Mouse (Mus musculus): Measurements from ENCODE around the gene Gm17018. TPM values are rescaled to one million over a fixed set of nuclear protein-coding genes. Genes with fewer than 3 reads are reported as not detected.

Gene Gm17018
- polyA plus RNA-seq, 1 experiment from 2014 or later = 63.4 TPM

DNA sequence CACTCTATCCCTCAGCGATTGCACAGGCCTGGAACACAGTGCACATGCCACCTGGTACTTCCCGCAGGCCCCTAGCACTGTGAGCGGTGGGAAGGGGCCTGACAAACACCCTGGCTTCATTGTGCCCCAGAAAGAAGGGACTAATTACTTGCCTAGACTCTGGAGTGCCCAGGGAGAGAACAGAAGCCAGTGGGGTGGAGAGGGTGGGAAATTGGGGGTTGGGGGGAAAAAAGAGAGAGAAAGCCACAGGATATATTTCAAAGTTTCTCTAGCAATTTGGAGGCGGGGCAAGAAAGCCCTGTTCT is 55.8 kb downstream of the Gm17018 start:
- WGBS = 28% methylated on average over 4 of the region's 4 CpGs
- Histone ChIP-seq H3K9me3 (ENCODE audit: control insufficient read depth, low read length) (no peaks in the 10 kb centered on the region), H3K27ac (ENCODE audit: low read depth, low read length) (no peak overlapping the region), H3K4me2 (replicated peaks; ENCODE audit: low read depth, low read length) (no peak overlapping the region), H3K36me3 (ENCODE audit: control insufficient read depth, insufficient read depth, low read length) (no peaks in the 10 kb centered on the region), H3K27me3 (ENCODE audit: control insufficient read depth, insufficient read depth, low read length) (peaks cover 2% of the 10 kb centered on the region; the same call in 1 of the 2 replicates), H3K4me3 (ENCODE audit: low read depth, low read length) (no peak overlapping the region), H3K4me1 (replicated peaks; ENCODE audit: control insufficient read depth, insufficient read depth, low read length) (peaks cover 13% of the 10 kb centered on the region), H3K9ac (ENCODE audit: low read depth, low read length) (no peak overlapping the region; the same call in 1 of the 2 replicates)
- no peak for ATAC-seq (ENCODE audit: low FRiP score)
- no peak for DNase-seq (ENCODE audit: low spot score)

DNA sequence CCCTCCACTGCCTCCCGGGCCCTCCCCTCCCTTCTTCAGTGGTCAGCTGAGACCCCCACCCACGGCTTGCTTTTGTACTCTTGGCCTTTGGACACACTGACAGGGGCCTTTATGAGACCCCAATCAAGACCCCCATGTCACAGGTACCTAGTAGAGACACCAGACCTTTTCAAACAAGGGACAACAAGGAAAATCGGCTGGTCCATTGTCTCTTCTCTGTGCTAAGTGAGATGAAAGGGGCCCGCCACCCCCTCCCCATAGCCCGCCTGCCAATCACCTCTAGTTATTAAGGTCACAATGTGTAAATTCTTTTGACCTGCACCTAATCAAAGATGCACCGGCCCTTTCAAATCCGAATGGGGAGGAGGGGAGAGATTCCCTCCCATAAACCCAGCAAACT is 56.3 kb downstream of the Gm17018 start:
- no peaks in the 10 kb centered on the region for H3K36me3 ChIP-seq (ENCODE audit: control insufficient read depth, insufficient read depth, low read length)
- H3K4me1 ChIP-seq (replicated peaks; ENCODE audit: control insufficient read depth, insufficient read depth, low read length) = peaks cover 13% of the 10 kb centered on the region
- 21% methylated on average over 7 of the region's 7 CpGs for whole genome bisulfite sequencing
- no peaks in the 10 kb centered on the region for H3K9me3 ChIP-seq (ENCODE audit: control insufficient read depth, low read length)
- ATAC-seq (ENCODE audit: low FRiP score) (no peak), DNase-seq (ENCODE audit: low spot score) (peak; percentile 12)
- H3K27me3 ChIP-seq (ENCODE audit: control insufficient read depth, insufficient read depth, low read length) = peaks cover 2% of the 10 kb centered on the region; the same call in 1 of the 2 replicates
- H3K27ac ChIP-seq (ENCODE audit: low read depth, low read length) = no peak overlapping the region
- H3K4me3 ChIP-seq (ENCODE audit: low read depth, low read length) = no peak overlapping the region
- no peak overlapping the region for H3K9ac ChIP-seq (ENCODE audit: low read depth, low read length)
- H3K4me2 ChIP-seq (replicated peaks; ENCODE audit: low read depth, low read length) = no peak overlapping the region

DNA sequence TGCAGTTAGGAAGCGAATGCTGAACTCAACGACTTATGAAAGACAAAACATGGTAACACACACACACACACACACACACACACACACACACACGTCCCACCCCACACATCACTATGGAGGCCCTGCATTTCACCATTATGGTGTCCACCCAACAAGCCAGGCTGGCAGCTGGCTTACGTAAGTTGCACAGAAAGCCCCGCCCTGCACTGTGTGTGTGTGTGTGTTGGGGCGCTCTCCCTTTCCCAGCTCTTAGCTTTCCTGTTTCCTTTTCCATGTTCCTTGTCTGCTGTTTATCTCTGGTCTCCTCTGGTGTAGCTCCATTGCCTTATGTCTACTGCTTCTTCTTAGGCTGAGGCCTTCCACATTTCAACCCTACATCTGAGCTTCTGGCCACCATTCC is 57.8 kb downstream of the Gm17018 start:
- Histone ChIP-seq H3K4me2 (replicated peaks; ENCODE audit: low read depth, low read length) (no peak overlapping the region), H3K4me1 (replicated peaks; ENCODE audit: control insufficient read depth, insufficient read depth, low read length) (peaks cover 13% of the 10 kb centered on the region), H3K27ac (ENCODE audit: low read depth, low read length) (no peak overlapping the region), H3K9ac (ENCODE audit: low read depth, low read length) (no peak overlapping the region), H3K4me3 (ENCODE audit: low read depth, low read length) (no peak overlapping the region), H3K9me3 (ENCODE audit: control insufficient read depth, low read length) (no peaks in the 10 kb centered on the region), H3K36me3 (ENCODE audit: control insufficient read depth, insufficient read depth, low read length) (no peaks in the 10 kb centered on the region), H3K27me3 (ENCODE audit: control insufficient read depth, insufficient read depth, low read length) (peaks cover 2% of the 10 kb centered on the region)
- WGBS = 93% methylated on average over 6 of the region's 6 CpGs
- ATAC-seq (ENCODE audit: low FRiP score) (no peak), DNase-seq (ENCODE audit: low spot score) (no peak)

DNA sequence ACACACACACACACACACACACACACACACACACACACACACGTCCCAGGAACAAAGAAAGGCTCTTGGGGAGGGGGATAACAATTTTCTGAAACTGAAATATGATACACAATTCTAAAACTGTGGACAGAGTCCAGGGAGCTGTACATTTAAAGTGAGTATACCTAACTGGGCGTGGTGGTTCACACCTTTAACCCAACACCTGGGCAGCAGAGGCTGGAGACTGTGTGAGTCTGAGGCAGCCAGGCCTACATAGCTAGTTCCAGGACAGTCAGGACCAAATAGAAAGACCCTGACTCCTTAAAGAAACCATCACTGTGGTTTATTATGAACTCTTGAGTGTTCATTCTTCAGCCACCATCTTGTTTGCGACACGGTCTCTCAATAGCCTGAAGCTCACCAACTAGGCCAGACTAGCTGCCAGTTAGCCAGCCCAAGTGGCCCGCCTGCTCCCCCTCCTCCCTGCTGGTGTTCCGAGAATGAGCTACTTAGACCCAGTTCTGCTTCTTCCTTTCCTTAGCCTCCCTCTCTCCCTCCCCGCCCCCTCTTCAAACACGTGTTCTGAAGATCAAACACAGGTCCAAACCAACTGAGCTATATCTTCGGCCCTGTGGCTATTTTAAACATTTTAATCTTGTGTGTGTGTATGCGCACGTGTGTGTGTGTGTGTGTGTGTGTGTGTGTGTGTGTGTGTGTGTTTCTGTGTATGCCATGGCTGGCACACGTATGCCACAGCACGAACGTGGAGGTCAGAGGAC is 59.5 kb downstream of the Gm17018 start:
- peaks cover 2% of the 10 kb centered on the region for H3K27me3 ChIP-seq (ENCODE audit: control insufficient read depth, insufficient read depth, low read length)
- 84% methylated on average over 14 of the region's 14 CpGs for WGBS
- no peak overlapping the region for H3K4me2 ChIP-seq (replicated peaks; ENCODE audit: low read depth, low read length)
- no peaks in the 10 kb centered on the region for H3K36me3 ChIP-seq (ENCODE audit: control insufficient read depth, insufficient read depth, low read length)
- peaks cover 13% of the 10 kb centered on the region for H3K4me1 ChIP-seq (replicated peaks; ENCODE audit: control insufficient read depth, insufficient read depth, low read length)
- H3K27ac ChIP-seq (ENCODE audit: low read depth, low read length) = no peak overlapping the region
- DNase-seq (ENCODE audit: low spot score) (no peak), ATAC-seq (ENCODE audit: low FRiP score) (no peak)
- no peak overlapping the region for H3K4me3 ChIP-seq (ENCODE audit: low read depth, low read length)
- no peak overlapping the region for H3K9ac ChIP-seq (ENCODE audit: low read depth, low read length)
- H3K9me3 ChIP-seq (ENCODE audit: control insufficient read depth, low read length) = no peaks in the 10 kb centered on the region

DNA sequence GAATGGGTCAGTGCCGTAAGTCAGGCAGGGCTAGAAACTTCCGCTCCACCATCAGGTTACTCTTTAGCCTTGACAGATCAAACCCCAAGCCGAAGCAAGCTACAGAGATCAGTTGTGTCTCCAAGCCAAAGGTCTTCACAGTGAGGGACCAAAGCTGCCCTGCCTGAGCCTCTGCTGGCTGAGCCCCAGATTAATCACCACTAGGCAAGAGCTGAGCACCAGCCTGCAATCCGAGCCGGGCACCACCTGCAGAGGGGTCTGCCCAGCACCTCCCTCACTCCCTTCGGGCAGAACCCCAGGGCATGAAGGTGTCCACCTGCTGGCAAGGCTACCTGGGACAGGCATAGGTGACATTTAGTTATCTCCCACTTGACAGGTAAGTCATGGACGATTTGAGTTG is 60.6 kb downstream of the Gm17018 start:
- H3K4me3 ChIP-seq (ENCODE audit: low read depth, low read length) = no peak overlapping the region
- peaks cover 4% of the 10 kb centered on the region for H3K4me1 ChIP-seq (replicated peaks; ENCODE audit: control insufficient read depth, insufficient read depth, low read length)
- no peak overlapping the region for H3K27ac ChIP-seq (ENCODE audit: low read depth, low read length)
- ATAC-seq (ENCODE audit: low FRiP score) (no peak), DNase-seq (ENCODE audit: low spot score) (no peak)
- no peak overlapping the region for H3K4me2 ChIP-seq (replicated peaks; ENCODE audit: low read depth, low read length)
- no peaks in the 10 kb centered on the region for H3K36me3 ChIP-seq (ENCODE audit: control insufficient read depth, insufficient read depth, low read length)
- WGBS = 70% methylated on average over 7 of the region's 7 CpGs
- H3K9ac ChIP-seq (ENCODE audit: low read depth, low read length) = no peak overlapping the region
- H3K27me3 ChIP-seq (ENCODE audit: control insufficient read depth, insufficient read depth, low read length) = peaks cover 2% of the 10 kb centered on the region
- H3K9me3 ChIP-seq (ENCODE audit: control insufficient read depth, low read length) = no peaks in the 10 kb centered on the region

DNA sequence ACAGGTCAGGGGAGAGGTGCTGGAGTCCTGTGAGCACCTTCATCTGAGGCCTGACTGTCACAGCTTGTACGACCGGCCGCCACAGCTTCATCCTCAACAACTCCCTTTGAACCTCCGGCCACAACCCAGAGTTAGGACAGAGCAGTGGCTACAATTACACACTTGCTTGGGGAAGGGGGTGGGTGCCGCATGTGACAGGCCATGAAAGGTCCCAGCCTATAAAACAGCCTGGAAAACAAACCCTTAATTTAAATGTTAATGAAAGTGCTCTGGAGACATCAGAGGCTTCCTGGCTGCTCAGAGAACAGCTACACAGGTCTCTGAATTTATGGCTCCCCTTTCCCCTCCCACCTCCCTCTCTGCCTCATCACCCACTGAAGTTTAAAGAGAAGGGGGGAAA is 61.7 kb downstream of the Gm17018 start:
- no peak for DNase-seq (ENCODE audit: low spot score)
- 29% methylated on average over 5 of the region's 5 CpGs for WGBS

DNA sequence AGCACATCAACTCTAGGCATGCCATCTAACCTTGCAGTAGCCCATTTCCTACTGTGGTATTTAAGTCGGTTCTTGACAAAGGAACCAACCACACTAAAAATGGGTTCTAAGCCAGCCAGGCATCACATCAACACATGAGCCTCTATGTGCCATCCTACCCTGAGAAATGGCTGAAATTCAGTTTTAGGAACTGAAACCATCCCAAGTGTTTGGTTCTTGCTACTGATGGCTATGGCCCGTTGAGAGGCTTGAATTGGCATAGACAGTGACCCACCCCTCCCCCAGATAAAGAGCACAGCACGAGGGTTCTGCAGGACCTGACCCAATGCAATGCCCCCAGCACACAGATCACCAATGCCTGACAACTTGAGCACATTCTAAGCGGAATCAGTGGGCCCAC is 63.3 kb downstream of the Gm17018 start:
- peaks cover 2% of the 10 kb centered on the region for H3K27me3 ChIP-seq (ENCODE audit: control insufficient read depth, insufficient read depth, low read length)
- no peaks in the 10 kb centered on the region for H3K4me1 ChIP-seq (replicated peaks; ENCODE audit: control insufficient read depth, insufficient read depth, low read length)
- no peaks in the 10 kb centered on the region for H3K9me3 ChIP-seq (ENCODE audit: control insufficient read depth, low read length)
- WGBS = 84% methylated on average over 4 of the region's 4 CpGs
- no peak for DNase-seq (ENCODE audit: low spot score)
- H3K4me2 ChIP-seq (replicated peaks; ENCODE audit: low read depth, low read length) = no peak overlapping the region
- H3K9ac ChIP-seq (ENCODE audit: low read depth, low read length) = no peak overlapping the region
- H3K36me3 ChIP-seq (ENCODE audit: control insufficient read depth, insufficient read depth, low read length) = no peaks in the 10 kb centered on the region
- H3K27ac ChIP-seq (ENCODE audit: low read depth, low read length) = no peak overlapping the region
- H3K4me3 ChIP-seq (ENCODE audit: low read depth, low read length) = no peak overlapping the region
- ATAC-seq (ENCODE audit: low FRiP score) = no peak

More for the DNA sequence above, 61.7 kb downstream of the Gm17018 start:
- no peak overlapping the region for H3K4me2 ChIP-seq (replicated peaks; ENCODE audit: low read depth, low read length)
- H3K4me3 ChIP-seq (ENCODE audit: low read depth, low read length) = no peak overlapping the region
- no peaks in the 10 kb centered on the region for H3K9me3 ChIP-seq (ENCODE audit: control insufficient read depth, low read length)
- ATAC-seq (ENCODE audit: low FRiP score) = no peak
- H3K9ac ChIP-seq (ENCODE audit: low read depth, low read length) = no peak overlapping the region
- H3K27ac ChIP-seq (ENCODE audit: low read depth, low read length) = no peak overlapping the region
- H3K4me1 ChIP-seq (replicated peaks; ENCODE audit: control insufficient read depth, insufficient read depth, low read length) = no peaks in the 10 kb centered on the region
- H3K36me3 ChIP-seq (ENCODE audit: control insufficient read depth, insufficient read depth, low read length) = no peaks in the 10 kb centered on the region
- H3K27me3 ChIP-seq (ENCODE audit: control insufficient read depth, insufficient read depth, low read length) = peaks cover 2% of the 10 kb centered on the region

DNA sequence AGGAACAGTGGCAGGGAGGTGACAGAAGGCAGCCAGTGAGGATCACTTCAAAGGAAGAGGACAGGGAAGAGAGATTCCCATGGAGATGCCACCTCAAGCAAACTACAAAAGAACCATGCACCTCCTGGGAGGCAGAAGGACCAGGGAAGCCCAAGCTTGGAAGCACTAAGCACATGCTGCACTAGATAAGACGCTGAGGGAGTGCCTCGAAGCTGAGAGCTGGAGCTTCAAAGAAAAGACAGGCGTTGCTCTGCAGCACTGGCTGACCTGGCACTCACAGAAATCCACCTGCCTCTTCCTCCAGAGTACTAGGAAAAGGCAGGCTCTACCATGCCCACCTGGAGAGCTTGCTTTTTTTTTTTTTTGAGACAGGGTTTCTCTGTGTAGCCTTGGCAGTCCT is 66.6 kb downstream of the Gm17018 start:
- 23% methylated on average over 3 of the region's 3 CpGs for WGBS

DNA sequence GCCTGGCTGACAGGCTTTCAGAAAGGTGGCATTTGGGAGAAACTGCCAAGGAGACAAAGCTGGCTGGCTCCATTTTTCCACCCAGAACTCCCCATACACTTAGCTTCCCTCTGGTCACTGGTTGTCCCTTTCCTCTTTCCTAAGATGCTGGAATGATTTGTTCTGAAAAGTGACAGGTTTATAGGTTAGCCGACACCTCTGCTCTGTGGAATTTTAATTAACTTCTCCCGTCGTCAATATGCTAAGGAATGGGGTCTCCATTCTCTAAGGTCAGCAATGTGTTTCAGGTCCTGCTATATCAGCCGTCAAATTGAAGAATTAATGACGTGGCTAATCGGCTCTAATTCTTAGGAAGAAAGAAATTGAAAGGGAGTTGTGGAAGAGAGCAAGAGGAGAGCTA is 68.2 kb downstream of the Gm17018 start:
- WGBS = 62% methylated on average over 6 of the region's 6 CpGs
- H3K9ac ChIP-seq (ENCODE audit: low read depth, low read length) = no peak overlapping the region
- no peak overlapping the region for H3K4me2 ChIP-seq (replicated peaks; ENCODE audit: low read depth, low read length)
- H3K27me3 ChIP-seq (ENCODE audit: control insufficient read depth, insufficient read depth, low read length) = no peaks in the 10 kb centered on the region
- no peaks in the 10 kb centered on the region for H3K9me3 ChIP-seq (ENCODE audit: control insufficient read depth, low read length)
- H3K4me1 ChIP-seq (replicated peaks; ENCODE audit: control insufficient read depth, insufficient read depth, low read length) = no peaks in the 10 kb centered on the region
- H3K36me3 ChIP-seq (ENCODE audit: control insufficient read depth, insufficient read depth, low read length) = no peaks in the 10 kb centered on the region
- no peak overlapping the region for H3K27ac ChIP-seq (ENCODE audit: low read depth, low read length)
- no peak for ATAC-seq (ENCODE audit: low FRiP score)
- no peak for DNase-seq (ENCODE audit: low spot score)
- no peak overlapping the region for H3K4me3 ChIP-seq (ENCODE audit: low read depth, low read length)

More for the DNA sequence above, 66.6 kb downstream of the Gm17018 start:
- H3K27me3 ChIP-seq (ENCODE audit: control insufficient read depth, insufficient read depth, low read length) = no peaks in the 10 kb centered on the region; the same call in 1 of the 2 replicates
- no peak overlapping the region for H3K27ac ChIP-seq (ENCODE audit: low read depth, low read length)
- H3K4me1 ChIP-seq (replicated peaks; ENCODE audit: control insufficient read depth, insufficient read depth, low read length) = no peaks in the 10 kb centered on the region
- no peak overlapping the region for H3K4me2 ChIP-seq (replicated peaks; ENCODE audit: low read depth, low read length)
- DNase-seq (ENCODE audit: low spot score) (no peak), ATAC-seq (ENCODE audit: low FRiP score) (no peak)
- H3K9ac ChIP-seq (ENCODE audit: low read depth, low read length) = no peak overlapping the region
- H3K9me3 ChIP-seq (ENCODE audit: control insufficient read depth, low read length) = no peaks in the 10 kb centered on the region
- no peaks in the 10 kb centered on the region for H3K36me3 ChIP-seq (ENCODE audit: control insufficient read depth, insufficient read depth, low read length)
- no peak overlapping the region for H3K4me3 ChIP-seq (ENCODE audit: low read depth, low read length)
